Comparison of ENCODE assay signal across 8 mouse cellular contexts in the genomic region with DNA sequence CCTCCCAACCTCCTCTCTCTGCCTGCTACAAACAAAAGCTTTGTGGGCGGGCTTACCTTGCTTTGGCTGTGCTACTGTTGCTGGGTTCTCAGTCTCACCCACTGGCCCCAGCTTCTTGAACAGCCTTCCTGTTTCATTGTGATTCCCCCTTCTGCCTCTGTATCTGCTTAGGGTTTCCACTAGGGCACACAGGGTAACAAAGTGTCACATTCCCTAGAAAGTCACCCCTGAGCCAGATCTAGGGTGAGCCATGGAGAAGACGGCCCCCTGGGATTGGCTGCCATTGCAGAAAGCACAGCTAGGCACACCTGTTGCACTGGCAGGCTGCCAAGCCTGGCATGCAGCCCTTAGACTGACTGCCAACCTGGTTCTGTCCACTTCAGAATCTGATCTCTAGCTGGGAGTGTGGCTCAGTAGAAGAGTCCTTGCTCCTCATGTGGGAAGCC. TPM values are rescaled to one million over a fixed set of nuclear protein-coding genes. Genes with fewer than 3 reads are reported as not detected.
DNase-seq lines count a peak whose midpoint lies in the region; ATAC-seq and TF ChIP-seq lines count a peak whose summit lies in the region.

No protein-coding gene starts in this region.

- no peak for TF ChIP-seq CTCF in liver, postnatal 0 days (IDR thresholded peaks at IDR 0.05; ENCODE audit: low read depth)

- peaks cover 10% of the 10 kb centered on the region for H3K4me1 ChIP-seq in intestine, embryonic 15.5 days (replicated peaks)
- H3K4me1 ChIP-seq in liver, postnatal 0 days (ENCODE audit: insufficient read depth), result peaks cover 7% of the 10 kb centered on the region; the same call in 1 of the 2 replicates
- peaks cover 14% of the 10 kb centered on the region for H3K4me1 ChIP-seq in neural tube, embryonic 15.5 days

- DNase-seq in adrenal gland, adult 2 months, result peak; percentile 28
- DNase-seq in adrenal gland, postnatal 4 days (ENCODE audit: low spot score in 2 of 2), result no peak
- DNase-seq in cerebellum, postnatal 4 days (ENCODE audit: low spot score in 2 of 2), result peak; percentile 45 to 92
- peak; percentile 61 for DNase-seq in heart, adult 18-20 months
- peak; percentile 34 for DNase-seq in liver, postnatal 0 days
- DNase-seq in left cerebral cortex, adult 9 months (ENCODE audit: low spot score in 2 of 2), result no peak

- no peak for TF ChIP-seq EP300 in liver, postnatal 0 days (IDR thresholded peaks at IDR 0.05; ENCODE audit: low read depth)

- WGBS in intestine, embryonic 15.5 days, result 49% methylated on average over 2 of the region's 2 CpGs
- WGBS in liver, postnatal 0 days (ENCODE audit: insufficient replicate concordance), result 27% methylated on average over 2 of the region's 2 CpGs
- 45% methylated on average over 2 of the region's 2 CpGs for WGBS in neural tube, embryonic 15.5 days

- peak overlapping the region; percentile 32; the same call in 1 of the 2 replicates for H3K27ac ChIP-seq in intestine, embryonic 15.5 days
- H3K27ac ChIP-seq in liver, postnatal 0 days (ENCODE audit: low read depth), result peak overlapping the region; percentile 74
- peak overlapping the region; percentile 56 for H3K27ac ChIP-seq in neural tube, embryonic 15.5 days (replicated peaks)

- ATAC-seq in intestine, embryonic 15.5 days, result peak; percentile 73
- peak; percentile 69 for ATAC-seq in liver, postnatal 0 days
- peak; percentile 45; the same call in 1 of the 2 replicates for ATAC-seq in neural tube, embryonic 15.5 days (ENCODE audit: low FRiP score)

- no peaks in the 10 kb centered on the region for H3K27me3 ChIP-seq in intestine, embryonic 15.5 days (replicated peaks)
- no peaks in the 10 kb centered on the region for H3K27me3 ChIP-seq in liver, postnatal 0 days (ENCODE audit: insufficient read depth, low read length)
- no peaks in the 10 kb centered on the region for H3K27me3 ChIP-seq in neural tube, embryonic 15.5 days (replicated peaks)

- no peak overlapping the region for H3K4me3 ChIP-seq in intestine, embryonic 15.5 days (replicated peaks)
- H3K4me3 ChIP-seq in liver, postnatal 0 days (ENCODE audit: low read depth, low read length), result no peak overlapping the region
- no peak overlapping the region for H3K4me3 ChIP-seq in neural tube, embryonic 15.5 days (replicated peaks)

- H3K9ac ChIP-seq in intestine, embryonic 15.5 days, result no peak overlapping the region
- no peak overlapping the region for H3K9ac ChIP-seq in liver, postnatal 0 days (replicated peaks)
- H3K9ac ChIP-seq in neural tube, embryonic 15.5 days (replicated peaks), result no peak overlapping the region

- no peak overlapping the region for H3K4me2 ChIP-seq in intestine, embryonic 15.5 days (replicated peaks)
- 0 out of 2 replicates have a peak overlapping the region, but pooled peaks have one; percentile 6 for H3K4me2 ChIP-seq in liver, postnatal 0 days (ENCODE audit: low read depth, low read length)
- no peak overlapping the region for H3K4me2 ChIP-seq in neural tube, embryonic 15.5 days

- H3K36me3 ChIP-seq in intestine, embryonic 15.5 days, result no peaks in the 10 kb centered on the region
- H3K36me3 ChIP-seq in liver, postnatal 0 days (replicated peaks; ENCODE audit: insufficient read depth, low read length), result no peaks in the 10 kb centered on the region
- H3K36me3 ChIP-seq in neural tube, embryonic 15.5 days, result no peaks in the 10 kb centered on the region

- no peaks in the 10 kb centered on the region for H3K9me3 ChIP-seq in intestine, embryonic 15.5 days
- H3K9me3 ChIP-seq in liver, postnatal 0 days (ENCODE audit: low read length), result no peaks in the 10 kb centered on the region
- H3K9me3 ChIP-seq in neural tube, embryonic 15.5 days (replicated peaks), result no peaks in the 10 kb centered on the region

RNA-seq across cellular contexts. Expression of a gene that starts 10.6 kb away (rescaled TPM):
- under 1 TPM in 1 of 2 experiments, not detected in 1; 0.31 TPM for total RNA-seq in adrenal gland, adult 2 months (2021)
- polyA plus RNA-seq in adrenal gland, adult 2 months (2012; rRNA removed), result not detected in 2 replicates
- under 1 TPM; 0.31 to 0.51 TPM for total RNA-seq in adrenal gland, postnatal 4 days (2021)
- total RNA-seq in heart, adult 18-20 months (2021), result not detected
- 0.11 and 0.36 TPM in 2 replicates for polyA plus RNA-seq in intestine, embryonic 15.5 days (2015; fragmentation: Nextera tagmentation; extraction: Ambion mirVana)
- polyA plus RNA-seq in liver, postnatal 0 days (2015; fragmentation: Nextera tagmentation; extraction: Ambion mirVana), result not detected in 2 replicates
- 0.73 and 0.78 TPM in 2 replicates for polyA plus RNA-seq in neural tube, embryonic 15.5 days (2015; fragmentation: Nextera tagmentation; extraction: Ambion mirVana)

RNA-seq across cellular contexts. Expression of a gene that starts 17.3 kb away (rescaled TPM):
- total RNA-seq in adrenal gland, adult 2 months (2021), result 1 to 10 TPM; 3.4 to 8.8 TPM
- 4.1 and 4.6 TPM in 2 replicates for polyA plus RNA-seq in adrenal gland, adult 2 months (2012; rRNA removed)
- total RNA-seq in adrenal gland, postnatal 4 days (2021), result 1 to 10 TPM; 4.5 to 5.3 TPM
- total RNA-seq in heart, adult 18-20 months (2021), result 10 to 100 TPM in 1 of 2 experiments, 1 to 10 TPM in 1; 8.8 to 10.5 TPM
- 2.2 and 2.4 TPM in 2 replicates for polyA plus RNA-seq in intestine, embryonic 15.5 days (2015; fragmentation: Nextera tagmentation; extraction: Ambion mirVana)
- 0.11 and 0.21 TPM in 2 replicates for polyA plus RNA-seq in liver, postnatal 0 days (2015; fragmentation: Nextera tagmentation; extraction: Ambion mirVana)
- 1.8 and 2.5 TPM in 2 replicates for polyA plus RNA-seq in neural tube, embryonic 15.5 days (2015; fragmentation: Nextera tagmentation; extraction: Ambion mirVana)

Comparison
In these comparisons a context has a peak if more than half of its experiments do, and no peak if none do; other contexts are left out.
1. DNase-seq: peak in adrenal gland, adult 2 months (single experiment), cerebellum, postnatal 4 days (2 of 2), heart, adult 18-20 months (2 of 2) and liver, postnatal 0 days (single experiment); none in adrenal gland, postnatal 4 days (0 of 2) and left cerebral cortex, adult 9 months (0 of 2).
2. Peak in every context shown above with its lines, with median percentiles within 50 percentile points of each other: ATAC-seq and H3K27ac ChIP-seq.